Mouse (Mus musculus) adrenal gland, postnatal 14 days (tissue): ENCODE measurements at regions not wholly inside any gene's neighbourhood (a gene's known extent, or its start where the extent isn't known, plus 50 kb on each side); places are given as distances from the start of the nearest gene placed in this dataset.

Source experiments
- DNase-seq: peaks from one replicate; pipeline ENCODE4 v3.0.0; 2021; ENCODE audit warnings: mixed read lengths

DNA sequence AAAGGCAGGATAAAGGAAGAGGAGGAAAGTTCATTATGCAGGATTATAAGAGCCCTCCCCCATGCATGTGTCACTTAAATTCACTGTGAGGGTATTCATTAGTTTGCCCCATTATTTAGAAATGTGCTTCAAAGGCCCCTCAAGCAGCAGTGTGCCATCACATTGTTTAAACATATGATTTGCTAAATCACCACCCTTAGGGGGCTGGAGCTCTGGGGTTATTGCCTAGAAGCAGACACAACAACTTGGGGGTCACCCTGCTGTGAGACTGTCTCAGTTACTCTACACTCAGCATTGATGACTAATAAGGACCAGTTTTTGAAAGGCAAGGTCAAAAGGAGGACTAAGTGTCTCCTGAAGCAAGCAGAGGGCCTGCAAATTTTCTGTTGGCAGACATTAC, 285.4 kb upstream of the Plxna2 start:
- DNase-seq, result no peak

- no peak for DNase-seq
These were observed 287.5 kb upstream of the Plxna2 start for GRCm38 (mm10) chr1:194330471-194330870.

DNA sequence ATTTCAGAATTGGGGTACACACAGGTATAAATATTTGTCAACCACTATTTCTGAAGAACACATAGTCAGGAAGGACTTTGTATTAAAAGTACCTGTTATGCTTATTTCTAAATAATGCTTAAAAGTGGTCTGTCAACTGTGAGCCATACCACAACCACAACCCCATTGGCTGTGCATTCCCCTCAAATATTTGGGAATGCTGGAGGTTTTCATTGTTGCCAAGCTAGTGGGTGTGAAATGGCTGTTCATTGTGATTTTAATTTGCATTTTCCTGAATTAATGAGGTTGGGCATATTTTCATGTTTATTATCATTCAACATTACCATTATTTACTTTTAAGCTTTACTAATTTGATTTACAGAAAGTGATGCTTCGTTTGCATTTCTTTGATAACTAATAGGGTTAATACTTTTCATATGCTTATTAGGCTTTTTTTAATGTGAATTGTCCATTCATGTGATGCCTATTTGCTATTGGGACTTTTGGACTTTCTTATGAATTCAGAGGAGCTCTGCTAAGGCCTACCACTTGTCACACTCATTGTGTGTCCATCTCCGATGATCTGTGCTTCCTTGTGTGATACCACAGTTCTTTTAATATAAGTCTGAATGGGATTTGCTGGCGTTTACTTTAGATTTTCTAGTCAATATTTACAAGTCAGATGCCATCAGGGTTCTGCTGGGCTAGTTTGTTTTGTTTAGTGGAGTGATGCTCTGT, 297.5 kb upstream of the Plxna2 start:
- no peak for DNase-seq

DNA sequence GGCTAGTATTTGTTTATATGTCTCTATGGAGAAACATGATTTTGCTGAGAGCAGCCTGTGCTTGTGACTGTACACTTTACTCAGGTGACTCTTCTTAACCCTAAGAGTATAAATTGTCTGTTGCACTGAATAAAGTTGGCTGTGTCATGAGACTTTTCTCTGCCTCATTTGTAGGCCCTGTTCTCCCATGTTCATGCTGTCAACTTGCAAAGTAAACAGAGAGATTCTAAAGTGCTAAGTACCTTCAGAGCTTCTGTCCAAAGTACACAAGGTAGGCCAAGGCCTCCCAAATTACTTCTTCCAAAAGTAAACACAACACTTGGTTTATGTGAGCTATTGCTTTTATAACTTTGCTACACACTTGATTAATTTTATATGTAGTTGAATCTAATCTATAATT, 299.7 kb upstream of the Plxna2 start:
- no peak for DNase-seq

- DNase-seq, result no peak
These were observed 302.4 kb upstream of the Plxna2 start for GRCm38 (mm10) chr1:194315593-194315992.

DNA sequence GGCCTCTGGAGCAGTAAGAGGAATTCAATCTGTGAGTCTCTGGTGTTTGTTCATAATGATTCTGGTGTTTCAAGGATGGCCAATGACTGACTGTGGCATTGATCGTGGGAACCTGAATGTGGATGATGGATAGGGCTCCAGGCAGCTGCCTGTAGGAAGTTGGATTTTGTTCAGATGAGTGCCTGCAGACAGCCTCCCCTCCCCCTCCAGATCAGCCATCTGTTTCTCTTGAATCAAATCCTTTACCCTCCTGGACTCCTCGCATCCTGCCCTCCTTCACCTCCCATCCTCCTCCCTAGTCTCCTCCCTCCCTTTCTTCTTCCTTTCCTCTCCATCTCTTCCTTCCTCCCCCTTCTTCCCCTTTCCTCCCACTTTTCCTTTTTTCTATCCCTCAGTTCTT, 307.6 kb upstream of the Plxna2 start:
- DNase-seq, result no peak

DNA sequence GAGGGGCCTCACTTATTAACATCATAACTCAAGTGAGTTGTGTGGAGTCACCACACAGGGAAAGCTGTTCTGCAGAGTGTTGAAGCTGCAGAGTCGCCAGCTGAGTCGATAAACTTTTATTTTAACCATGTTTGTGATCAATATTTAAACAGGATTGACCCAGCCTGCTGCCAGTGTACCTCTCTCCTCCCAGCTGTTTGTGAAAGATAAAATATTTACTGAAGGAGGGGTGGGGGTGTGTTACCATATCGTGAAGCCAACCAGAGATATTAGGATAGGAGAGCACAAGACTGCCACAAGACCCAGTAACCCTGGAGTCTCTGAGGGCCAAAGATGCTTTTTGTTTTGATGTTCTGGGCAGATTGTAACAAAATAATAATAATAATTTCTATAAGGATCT, 309.4 kb upstream of the Plxna2 start:
- no peak for DNase-seq

- no peak for DNase-seq
These were observed 314.1 kb upstream of the Plxna2 start for GRCm38 (mm10) chr1:194303951-194304350.

DNA sequence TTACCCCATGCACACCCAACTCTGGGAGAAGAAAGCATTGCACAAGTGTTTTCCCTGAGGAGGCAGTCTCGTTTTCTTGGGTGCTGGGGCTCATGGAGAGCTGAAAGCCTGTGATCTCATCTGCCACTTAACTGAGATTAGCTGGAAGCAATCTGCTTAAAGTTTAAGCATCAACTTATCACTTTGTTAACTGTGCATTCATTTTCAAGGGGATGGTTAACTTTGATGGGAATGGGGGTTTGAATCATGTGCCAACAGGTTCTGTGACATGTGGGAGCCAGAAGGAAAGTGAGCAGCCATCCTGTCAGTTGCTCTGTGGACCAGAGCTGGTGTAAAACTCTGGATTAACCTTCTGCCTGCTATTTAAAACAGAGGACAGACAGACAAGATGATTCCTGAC, 315.2 kb upstream of the Plxna2 start:
- DNase-seq, result no peak

- peak; percentile 7 for DNase-seq
These were observed 336.1 kb upstream of the Plxna2 start for GRCm38 (mm10) chr1:194281941-194282340.

GRCm38 (mm10) chr1:194268028-194268427, 350.0 kb upstream of the Plxna2 start:
- DNase-seq, result no peak

DNA sequence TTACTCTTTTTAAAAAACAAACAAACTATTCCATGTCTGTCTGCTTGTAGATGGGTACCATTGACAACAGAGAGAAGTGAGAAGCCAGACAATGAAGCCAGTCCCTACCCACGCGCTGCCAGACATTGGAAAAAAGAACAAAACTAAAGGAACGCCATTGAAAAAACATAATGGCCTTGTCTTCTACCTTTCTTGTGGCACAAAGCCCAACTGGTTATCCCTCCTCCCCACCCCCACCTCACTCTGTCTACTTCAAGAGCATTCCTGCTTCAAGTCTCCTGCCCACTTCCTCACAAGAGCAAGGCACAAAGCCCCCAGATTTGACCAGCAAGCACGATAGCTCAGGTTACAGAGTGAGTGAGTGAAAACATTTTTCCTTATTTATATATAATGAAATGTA, 355.6 kb upstream of the Plxna2 start:
- DNase-seq, result no peak

GRCm38 (mm10) chr1:194259957-194260356, 358.1 kb upstream of the Plxna2 start:
- no peak for DNase-seq

DNA sequence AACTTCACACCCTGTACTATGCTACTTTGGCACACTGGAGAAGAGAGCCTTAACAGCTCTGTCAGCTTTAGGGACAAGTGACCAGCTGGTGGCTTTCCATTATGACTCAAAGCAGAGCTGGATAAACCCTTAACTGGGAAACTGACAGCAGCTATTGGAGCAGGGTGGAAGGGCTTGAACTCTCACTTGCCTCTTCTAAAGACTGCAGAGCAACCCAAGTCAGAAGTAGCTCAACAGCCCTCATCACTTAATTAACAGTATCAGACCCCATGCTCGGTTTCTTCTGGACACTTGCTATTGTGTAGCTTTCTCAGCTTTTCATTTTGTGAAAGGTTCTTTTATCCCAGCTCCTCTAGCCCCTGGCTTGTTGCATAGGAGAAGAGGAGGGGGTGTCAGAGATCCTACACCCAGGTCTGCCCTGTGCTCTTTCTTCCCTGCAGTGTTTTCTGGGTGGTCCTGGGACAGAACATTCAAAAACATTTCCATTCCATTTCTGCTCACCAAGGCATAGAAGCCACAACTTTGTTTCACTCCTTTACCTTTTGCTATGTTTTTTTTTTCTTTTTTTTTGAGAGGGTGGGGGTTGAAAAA, 373.1 kb upstream of the Plxna2 start:
- DNase-seq, result no peak

- no peak for DNase-seq
These were observed 376.9 kb upstream of the Plxna2 start for GRCm38 (mm10) chr1:194241111-194241510.

GRCm38 (mm10) chr1:194231206-194231605, 386.8 kb upstream of the Plxna2 start:
- peak; percentile 6 for DNase-seq

DNA sequence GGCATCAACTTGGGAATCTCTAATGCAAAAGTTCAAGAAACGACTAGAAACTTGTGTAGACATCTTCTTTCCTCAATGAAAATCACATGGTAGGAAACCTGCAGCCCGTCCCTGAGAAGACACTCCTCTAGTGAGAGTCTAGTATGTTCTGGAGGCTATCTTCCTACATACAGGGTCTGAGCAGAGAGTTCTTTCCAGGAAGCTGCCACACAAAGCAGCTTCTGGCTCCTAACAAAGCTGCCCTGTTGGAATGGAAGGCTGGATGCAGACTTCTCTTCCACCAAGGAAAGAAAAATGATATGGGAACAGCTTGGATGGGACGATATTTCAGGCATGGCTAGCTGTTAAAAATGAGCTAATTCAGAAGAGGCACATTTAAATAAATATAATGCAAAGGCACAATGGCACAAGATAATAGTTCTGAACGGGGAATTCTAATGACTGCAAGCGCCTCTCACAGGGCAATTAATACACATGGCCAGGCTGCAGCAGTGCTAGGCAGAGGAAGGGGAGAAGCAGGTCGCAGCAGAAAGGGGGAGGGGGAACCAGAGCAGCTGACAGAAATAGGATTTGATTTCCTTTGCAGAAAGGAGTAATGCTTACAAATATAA, 391.4 kb upstream of the Plxna2 start:
- DNase-seq, result no peak

DNA sequence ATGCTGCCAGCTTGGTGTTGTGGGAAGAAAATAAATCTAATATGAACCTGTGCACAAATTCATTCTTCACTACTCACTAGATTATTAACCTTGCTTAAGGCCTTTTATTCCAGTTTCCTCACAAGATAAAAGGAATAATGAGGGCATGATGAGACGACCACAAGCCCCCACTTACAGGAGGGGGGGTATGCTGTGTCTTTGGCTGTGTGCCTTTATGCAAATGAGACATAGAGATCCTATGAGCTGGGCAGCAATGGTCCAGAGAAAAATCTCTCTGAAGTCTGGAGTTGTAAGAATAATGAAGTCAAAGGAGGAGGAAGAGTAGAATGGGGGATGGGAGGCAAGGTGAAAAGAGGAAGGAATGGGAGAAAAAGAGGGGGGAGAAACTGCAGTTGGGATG, 392.2 kb upstream of the Plxna2 start:
- DNase-seq, result no peak

GRCm38 (mm10) chr1:194224046-194224445, 394.0 kb upstream of the Plxna2 start:
- no peak for DNase-seq

DNA sequence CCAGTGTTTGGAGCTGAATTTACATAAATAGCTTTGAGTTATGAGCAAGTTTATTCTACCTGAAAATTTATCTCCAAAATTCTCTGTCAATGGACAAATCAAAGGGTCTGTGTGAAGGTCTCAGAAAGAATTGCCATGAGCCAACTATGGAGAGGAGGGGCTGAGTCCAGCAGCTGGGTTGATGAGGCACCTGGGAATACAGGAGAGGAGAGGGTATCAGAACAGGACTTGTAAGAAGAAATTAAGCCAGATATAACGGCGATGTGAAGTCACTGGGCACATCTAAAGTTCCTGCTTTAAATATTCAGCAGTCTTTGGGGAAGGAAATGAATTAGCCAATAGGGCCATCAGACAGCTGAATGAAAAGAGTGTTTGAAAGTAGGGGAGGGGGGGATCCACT, 394.4 kb upstream of the Plxna2 start:
- DNase-seq, result no peak

DNA sequence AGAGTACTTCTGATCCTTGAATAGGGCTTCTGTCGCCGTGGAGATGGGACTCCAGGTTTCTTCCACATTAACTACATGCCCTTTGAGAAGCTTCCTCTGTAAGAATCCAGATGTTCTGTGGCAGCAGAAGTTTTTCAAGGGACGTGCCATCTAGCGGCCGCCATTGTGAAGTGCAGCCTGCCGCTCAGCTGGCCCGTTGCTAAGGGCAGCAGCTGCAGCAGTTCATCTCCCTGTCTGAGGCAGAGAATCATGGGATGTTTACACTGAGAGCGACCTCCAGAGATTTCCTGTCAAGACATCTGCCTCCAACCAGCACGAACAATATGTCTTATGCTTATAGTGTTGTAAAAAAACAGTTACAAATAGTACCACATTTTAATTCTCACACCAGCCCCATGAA, 395.0 kb upstream of the Plxna2 start:
- DNase-seq, result peak; percentile 79

DNA sequence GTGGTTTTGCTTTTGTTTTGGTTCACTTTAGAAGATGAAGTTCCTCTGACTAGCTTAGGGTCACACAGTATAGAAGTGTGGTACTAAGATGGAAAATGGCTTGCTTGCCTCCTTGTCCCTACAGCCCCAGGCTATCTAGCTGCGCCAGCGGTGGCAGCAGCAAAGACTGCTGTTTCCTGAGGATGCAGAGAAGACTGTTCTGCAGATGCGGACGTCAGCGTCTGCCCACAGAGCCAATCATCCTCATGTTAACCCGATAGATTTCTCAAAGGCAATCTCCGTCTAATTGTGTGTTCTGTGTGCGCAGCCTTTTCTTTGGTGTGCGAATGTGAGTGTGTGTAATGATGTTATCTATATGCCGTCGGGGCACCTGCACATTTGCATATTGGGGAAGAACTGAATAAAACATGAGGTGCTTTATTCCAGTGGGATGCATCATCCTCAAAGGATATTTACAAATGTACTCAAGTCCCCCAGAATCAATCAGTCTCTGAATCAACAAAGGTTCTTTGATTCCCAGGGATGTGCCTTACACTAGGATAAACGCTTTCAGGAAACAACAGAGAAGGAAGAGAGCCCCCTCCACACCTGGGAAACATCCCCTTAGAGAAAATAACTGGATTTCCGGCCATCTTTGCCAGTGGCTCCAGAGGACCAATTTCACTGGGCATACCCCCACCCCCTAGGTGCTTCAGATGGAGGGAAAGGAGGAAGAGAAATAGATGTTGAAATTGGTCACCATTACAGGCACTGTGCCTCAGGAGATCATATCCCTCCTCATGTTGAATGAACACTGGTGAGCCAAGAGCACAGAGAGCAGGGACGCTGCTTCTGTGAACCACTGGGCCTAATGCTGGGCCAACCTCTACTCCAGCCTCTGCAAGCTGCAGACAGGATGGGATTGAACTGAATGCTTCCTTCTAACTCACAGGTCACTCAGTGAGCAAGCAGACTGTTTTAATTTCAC, 409.7 kb upstream of the Plxna2 start:
- no peak for DNase-seq

- DNase-seq, result no peak
These were observed 420.5 kb upstream of the Plxna2 start for GRCm38 (mm10) chr1:194197516-194197915.
